Mouse (Mus musculus): ENCODE measurements around the gene Disc1. TPM values are rescaled to one million over a fixed set of nuclear protein-coding genes. Genes with fewer than 3 reads are reported as not detected.
A peak's percentile ranks its signal among the peaks of the same experiment; 100 is the strongest.

Disc1 gene
- polyA plus RNA-seq, 1 experiment from 2014 or later, result 0.96 TPM

- H3K4me2 ChIP-seq (ENCODE audit: low read depth, severe bottlenecking), result no peak overlapping the region
These were observed 103.1 kb downstream of the Disc1 start for GRCm38 (mm10) chr8:125156863-125157640.

GRCm38 (mm10) chr8:125157641-125158005 lies 103.6 kb downstream of the Disc1 start:
- H3K27me3 ChIP-seq (ENCODE audit: control insufficient read depth, insufficient read depth, low read length), result peaks cover 6% of the 10 kb centered on the region; the same call in 1 of the 2 replicates
- ATAC-seq (ENCODE audit: insufficient number of reproducible peaks, low FRiP score, low TSS enrichment, low read depth) (no peak), DNase-seq (ENCODE audit: low spot score) (no peak)
- H3K9ac ChIP-seq (ENCODE audit: low read length), result no peak overlapping the region
- H3K4me1 ChIP-seq (ENCODE audit: control insufficient read depth, insufficient read depth, low read length), result peaks cover 12% of the 10 kb centered on the region
- H3K36me3 ChIP-seq (ENCODE audit: control insufficient read depth, insufficient read depth, low read length), result no peaks in the 10 kb centered on the region
- H3K9me3 ChIP-seq (ENCODE audit: control insufficient read depth, low read length), result no peaks in the 10 kb centered on the region
- 67% methylated on average over 5 of the region's 5 CpGs for WGBS
- no peak overlapping the region for H3K4me3 ChIP-seq (ENCODE audit: low read depth, low read length)
- H3K27ac ChIP-seq (replicated peaks; ENCODE audit: low read depth, low read length), result no peak overlapping the region
- H3K4me2 ChIP-seq (ENCODE audit: low read depth, severe bottlenecking), result no peak overlapping the region

More at GRCm38 (mm10) chr8:125156863-125157640, 103.1 kb downstream of the Disc1 start:
- H3K27me3 ChIP-seq (ENCODE audit: control insufficient read depth, insufficient read depth, low read length), result peaks cover 6% of the 10 kb centered on the region; the same call in 1 of the 2 replicates
- H3K36me3 ChIP-seq (ENCODE audit: control insufficient read depth, insufficient read depth, low read length), result no peaks in the 10 kb centered on the region
- no peak overlapping the region for H3K27ac ChIP-seq (replicated peaks; ENCODE audit: low read depth, low read length)
- ATAC-seq (ENCODE audit: insufficient number of reproducible peaks, low FRiP score, low TSS enrichment, low read depth) (peak; percentile 84), DNase-seq (ENCODE audit: low spot score) (peak; percentile 77)
- 7% methylated on average over 20 of the region's 20 CpGs for WGBS
- H3K9me3 ChIP-seq (ENCODE audit: control insufficient read depth, low read length), result no peaks in the 10 kb centered on the region
- no peak overlapping the region for H3K4me3 ChIP-seq (ENCODE audit: low read depth, low read length)
- peaks cover 11% of the 10 kb centered on the region for H3K4me1 ChIP-seq (ENCODE audit: control insufficient read depth, insufficient read depth, low read length)
- H3K9ac ChIP-seq (ENCODE audit: low read length), result no peak overlapping the region

GRCm38 (mm10) chr8:125159387-125159786 lies 105.4 kb downstream of the Disc1 start:
- H3K4me1 ChIP-seq (ENCODE audit: control insufficient read depth, insufficient read depth, low read length), result peaks cover 11% of the 10 kb centered on the region; the same call in 1 of the 2 replicates
- no peak for DNase-seq (ENCODE audit: low spot score)
- H3K27ac ChIP-seq (replicated peaks; ENCODE audit: low read depth, low read length), result no peak overlapping the region
- H3K4me2 ChIP-seq (ENCODE audit: low read depth, severe bottlenecking), result no peak overlapping the region
- no peak overlapping the region for H3K9ac ChIP-seq (ENCODE audit: low read length)
- H3K9me3 ChIP-seq (ENCODE audit: control insufficient read depth, low read length), result no peaks in the 10 kb centered on the region
- H3K4me3 ChIP-seq (ENCODE audit: low read depth, low read length), result no peak overlapping the region
- WGBS, result 84% methylated on average over 12 of the region's 12 CpGs
- no peak for ATAC-seq (ENCODE audit: insufficient number of reproducible peaks, low FRiP score, low TSS enrichment, low read depth)
- H3K36me3 ChIP-seq (ENCODE audit: control insufficient read depth, insufficient read depth, low read length), result no peaks in the 10 kb centered on the region
- H3K27me3 ChIP-seq (ENCODE audit: control insufficient read depth, insufficient read depth, low read length), result peaks cover 6% of the 10 kb centered on the region; the same call in 1 of the 2 replicates

- 68% methylated on average over 10 of the region's 10 CpGs for WGBS
- no peaks in the 10 kb centered on the region for H3K36me3 ChIP-seq (ENCODE audit: control insufficient read depth, insufficient read depth, low read length)
- DNase-seq (ENCODE audit: low spot score) (no peak), ATAC-seq (ENCODE audit: insufficient number of reproducible peaks, low FRiP score, low TSS enrichment, low read depth) (no peak)
- H3K4me3 ChIP-seq (ENCODE audit: low read depth, low read length), result no peak overlapping the region
- H3K4me1 ChIP-seq (ENCODE audit: control insufficient read depth, insufficient read depth, low read length), result peaks cover 4% of the 10 kb centered on the region; the same call in 1 of the 2 replicates
- no peak overlapping the region for H3K9ac ChIP-seq (ENCODE audit: low read length)
- no peak overlapping the region for H3K27ac ChIP-seq (replicated peaks; ENCODE audit: low read depth, low read length)
- peaks cover 2% of the 10 kb centered on the region; the same call in 1 of the 2 replicates for H3K27me3 ChIP-seq (ENCODE audit: control insufficient read depth, insufficient read depth, low read length)
- H3K9me3 ChIP-seq (ENCODE audit: control insufficient read depth, low read length), result no peaks in the 10 kb centered on the region
- no peak overlapping the region for H3K4me2 ChIP-seq (ENCODE audit: low read depth, severe bottlenecking)
These were observed 109.5 kb downstream of the Disc1 start for GRCm38 (mm10) chr8:125163491-125163890.

GRCm38 (mm10) chr8:125163906-125164305 lies 109.9 kb downstream of the Disc1 start:
- Histone ChIP-seq H3K9me3 (ENCODE audit: control insufficient read depth, low read length) (no peaks in the 10 kb centered on the region), H3K4me1 (ENCODE audit: control insufficient read depth, insufficient read depth, low read length) (peaks cover 4% of the 10 kb centered on the region; the same call in 1 of the 2 replicates), H3K9ac (ENCODE audit: low read length) (no peak overlapping the region), H3K36me3 (ENCODE audit: control insufficient read depth, insufficient read depth, low read length) (no peaks in the 10 kb centered on the region), H3K4me3 (ENCODE audit: low read depth, low read length) (no peak overlapping the region), H3K27me3 (ENCODE audit: control insufficient read depth, insufficient read depth, low read length) (no peaks in the 10 kb centered on the region), H3K27ac (replicated peaks; ENCODE audit: low read depth, low read length) (no peak overlapping the region), H3K4me2 (ENCODE audit: low read depth, severe bottlenecking) (no peak overlapping the region)
- DNase-seq (ENCODE audit: low spot score), result no peak
- ATAC-seq (ENCODE audit: insufficient number of reproducible peaks, low FRiP score, low TSS enrichment, low read depth), result no peak
- WGBS, result 90% methylated on average over 6 of the region's 6 CpGs

GRCm38 (mm10) chr8:125165505-125166446 lies 111.8 kb downstream of the Disc1 start:
- 72% methylated on average over 11 of the region's 11 CpGs for WGBS
- no peak for ATAC-seq (ENCODE audit: insufficient number of reproducible peaks, low FRiP score, low TSS enrichment, low read depth)

GRCm38 (mm10) chr8:125166545-125166944 lies 112.5 kb downstream of the Disc1 start:
- Histone ChIP-seq H3K4me2 (ENCODE audit: low read depth, severe bottlenecking) (no peak overlapping the region), H3K27me3 (ENCODE audit: control insufficient read depth, insufficient read depth, low read length) (no peaks in the 10 kb centered on the region), H3K4me3 (ENCODE audit: low read depth, low read length) (no peak overlapping the region), H3K4me1 (ENCODE audit: control insufficient read depth, insufficient read depth, low read length) (peaks cover 4% of the 10 kb centered on the region; the same call in 1 of the 2 replicates), H3K27ac (replicated peaks; ENCODE audit: low read depth, low read length) (no peak overlapping the region), H3K9me3 (ENCODE audit: control insufficient read depth, low read length) (no peaks in the 10 kb centered on the region), H3K9ac (ENCODE audit: low read length) (no peak overlapping the region), H3K36me3 (ENCODE audit: control insufficient read depth, insufficient read depth, low read length) (no peaks in the 10 kb centered on the region)
- WGBS, result 92% methylated on average over 6 of the region's 6 CpGs
- no peak for ATAC-seq (ENCODE audit: insufficient number of reproducible peaks, low FRiP score, low TSS enrichment, low read depth)
- no peak for DNase-seq (ENCODE audit: low spot score)

More at GRCm38 (mm10) chr8:125165505-125166446, 111.8 kb downstream of the Disc1 start:
- Histone ChIP-seq H3K4me1 (ENCODE audit: control insufficient read depth, insufficient read depth, low read length) (peaks cover 4% of the 10 kb centered on the region; the same call in 1 of the 2 replicates), H3K9ac (ENCODE audit: low read length) (no peak overlapping the region), H3K27me3 (ENCODE audit: control insufficient read depth, insufficient read depth, low read length) (no peaks in the 10 kb centered on the region), H3K4me3 (ENCODE audit: low read depth, low read length) (no peak overlapping the region), H3K9me3 (ENCODE audit: control insufficient read depth, low read length) (no peaks in the 10 kb centered on the region), H3K27ac (replicated peaks; ENCODE audit: low read depth, low read length) (no peak overlapping the region), H3K4me2 (ENCODE audit: low read depth, severe bottlenecking) (no peak overlapping the region), H3K36me3 (ENCODE audit: control insufficient read depth, insufficient read depth, low read length) (no peaks in the 10 kb centered on the region)
- peak; percentile 72 for DNase-seq (ENCODE audit: low spot score)

- Histone ChIP-seq H3K36me3 (ENCODE audit: control insufficient read depth, insufficient read depth, low read length) (no peaks in the 10 kb centered on the region), H3K4me2 (ENCODE audit: low read depth, severe bottlenecking) (no peak overlapping the region), H3K27ac (replicated peaks; ENCODE audit: low read depth, low read length) (no peak overlapping the region), H3K27me3 (ENCODE audit: control insufficient read depth, insufficient read depth, low read length) (no peaks in the 10 kb centered on the region), H3K4me1 (ENCODE audit: control insufficient read depth, insufficient read depth, low read length) (peaks cover 4% of the 10 kb centered on the region; the same call in 1 of the 2 replicates), H3K9me3 (ENCODE audit: control insufficient read depth, low read length) (no peaks in the 10 kb centered on the region), H3K9ac (ENCODE audit: low read length) (no peak overlapping the region), H3K4me3 (ENCODE audit: low read depth, low read length) (no peak overlapping the region)
- no peak for ATAC-seq (ENCODE audit: insufficient number of reproducible peaks, low FRiP score, low TSS enrichment, low read depth)
- WGBS, result 93% methylated on average over 9 of the region's 9 CpGs
- no peak for DNase-seq (ENCODE audit: low spot score)
These were observed 113.0 kb downstream of the Disc1 start for GRCm38 (mm10) chr8:125166988-125167387.
